Mouse (Mus musculus) lung, postnatal 0 days (tissue): ENCODE measurements around the gene 4930451I11Rik. TPM values are rescaled to one million over a fixed set of nuclear protein-coding genes. Genes with fewer than 3 reads are reported as not detected.
A peak's percentile ranks its signal among the peaks of the same experiment; 100 is the strongest.

Source experiments
- ATAC-seq: fragments of 200-750 bp; cut with Nextera tagmentation; 2 replicates; pipeline ENCODE4 v1.8.0; 2017; ENCODE audit warnings: moderate library complexity
- DNase-seq: peaks from one replicate; pipeline ENCODE4 v3.0.0-alpha.2; 2016; ENCODE audit warnings: low spot score
- H3K27ac ChIP-seq: fragments of 300-500 bp; sonication (generic); 2 replicates; pipeline ENCODE4 v1.5.1; 2014; ENCODE audit warnings: antibody characterized with exemption, mild to moderate bottlenecking, low read length, mixed read lengths
- H3K27me3 ChIP-seq: fragments of 300-500 bp; sonication (generic); replicated peaks from 2 replicates; pipeline ENCODE4 v1.6.1; 2014; ENCODE audit warnings: low read length, mixed read lengths; ENCODE audit not compliant: insufficient read depth
- H3K36me3 ChIP-seq: fragments of 300-500 bp; sonication (generic); 2 replicates; pipeline ENCODE4 v1.6.1; 2014; ENCODE audit warnings: low read length, mixed read lengths; ENCODE audit not compliant: insufficient read depth
- H3K4me1 ChIP-seq: fragments of 300-500 bp; sonication (generic); 2 replicates; pipeline ENCODE4 v1.6.1; 2014; ENCODE audit warnings: antibody characterized with exemption, low read depth, low read length, mixed read lengths; ENCODE audit not compliant: insufficient read depth
- H3K4me2 ChIP-seq: fragments of 300-500 bp; sonication (generic); replicated peaks from 2 replicates; pipeline ENCODE4 v1.6.1; 2014; ENCODE audit warnings: low read depth, mild to moderate bottlenecking, low read length, moderate library complexity, mixed read lengths
- H3K4me3 ChIP-seq: fragments of 300-500 bp; sonication (generic); 2 replicates; pipeline ENCODE4 v1.5.1; 2014; ENCODE audit warnings: low read depth, low read length
- H3K9ac ChIP-seq: fragments of 300-500 bp; sonication (generic); replicated peaks from 2 replicates; pipeline ENCODE4 v1.6.1; 2014; ENCODE audit warnings: low read depth, mild to moderate bottlenecking
- H3K9me3 ChIP-seq: fragments of 300-500 bp; sonication (generic); 2 replicates; pipeline ENCODE4 v1.6.1; 2016; ENCODE audit warnings: low read length, mixed read lengths
- CTCF ChIP-seq: IDR thresholded peaks from 2 replicates; pipeline ENCODE4 v1.5.1; 2016; ENCODE audit warnings: antibody characterized with exemption, mild to moderate bottlenecking
- EP300 ChIP-seq: IDR thresholded peaks from 2 replicates; pipeline ENCODE4 v1.6.1; 2016; ENCODE audit warnings: antibody characterized with exemption, mild to moderate bottlenecking, control low read depth
- WGBS: fragments of 180-500 bp; shearing (Covaris S2); extraction: QIAGEN DNeasy Blood & Tissue Kit; methylation state at CpG from one replicate; pipeline ENCODE4 v1.1.7; 2014; 5-methylcytosine and 5-hydroxymethylcytosine counted together
- polyA plus RNA-seq: library from polyadenylated mRNA; unstranded; fragments of >200 nt; fragmentation: Nextera tagmentation; extraction: Ambion mirVana; gene quantifications from 2 replicates; pipeline ENCODE4 v1.2.1, GENCODE M21; 2015

Gene 4930451I11Rik
- polyA plus RNA-seq, 1 experiment from 2014 or later: not detected

DNA sequence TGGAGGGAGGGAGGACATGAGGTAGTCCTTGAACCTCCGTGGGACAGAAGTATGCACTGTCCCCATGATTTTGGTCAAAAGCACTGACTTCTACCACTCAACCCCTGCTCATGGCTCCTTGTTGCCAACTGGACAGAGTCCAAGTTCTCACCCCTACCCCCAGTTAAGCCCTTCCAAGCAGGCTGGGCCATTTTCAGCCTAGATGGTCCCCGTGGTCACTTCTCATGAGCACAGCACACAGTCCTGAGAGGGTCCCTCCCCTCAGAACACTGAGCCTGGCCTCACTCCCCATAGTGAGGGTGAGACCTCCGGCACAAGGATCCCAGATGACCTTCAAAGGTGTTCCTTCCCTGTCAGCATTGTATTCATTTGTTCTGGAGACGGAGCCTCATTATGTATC, 42.3 kb downstream of the 4930451I11Rik start:
- ATAC-seq (no peak), DNase-seq (no peak)
- Histone ChIP-seq H3K36me3 (peaks cover 40% of the 10 kb centered on the region), H3K9me3 (no peaks in the 10 kb centered on the region), H3K4me3 (no peak overlapping the region), H3K27me3 (no peaks in the 10 kb centered on the region), H3K27ac (no peak overlapping the region), H3K4me2 (no peak overlapping the region), H3K9ac (no peak overlapping the region), H3K4me1 (0 out of 2 replicates have a peak, but pooled peaks cover 5% of the 10 kb centered on the region)
- 80% methylated on average over 4 of the region's 4 CpGs for WGBS
- TF ChIP-seq EP300: no peak
- no peak for TF ChIP-seq CTCF

DNA sequence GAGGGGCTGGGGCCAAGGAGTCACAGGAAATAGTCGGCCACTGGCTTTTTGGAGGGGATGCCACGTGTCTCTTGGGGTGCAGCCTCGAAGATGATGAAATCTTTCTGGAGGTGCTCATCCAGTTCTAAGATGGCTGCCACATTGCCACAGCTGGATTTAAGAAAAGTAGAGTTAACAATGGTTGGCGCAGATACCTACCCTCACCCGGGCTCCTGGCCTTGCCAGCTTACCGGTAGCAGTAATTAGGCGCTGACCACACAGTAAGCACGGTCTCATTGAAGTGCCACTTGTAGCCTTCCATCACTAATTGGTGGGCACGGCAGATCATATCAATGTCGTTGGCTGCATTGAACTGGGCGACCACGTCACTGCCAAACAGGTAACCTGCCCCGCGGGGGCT, 45.3 kb downstream of the 4930451I11Rik start:
- Histone ChIP-seq H3K27me3 (no peaks in the 10 kb centered on the region), H3K27ac (no peak overlapping the region), H3K9ac (no peak overlapping the region), H3K4me1 (peaks cover 6% of the 10 kb centered on the region), H3K36me3 (peaks cover 40% of the 10 kb centered on the region), H3K4me3 (no peak overlapping the region), H3K4me2 (no peak overlapping the region), H3K9me3 (no peaks in the 10 kb centered on the region)
- no peak for DNase-seq
- 91% methylated on average over 14 of the region's 14 CpGs for WGBS
- no peak for TF ChIP-seq CTCF
- no peak for TF ChIP-seq EP300
- no peak for ATAC-seq

DNA sequence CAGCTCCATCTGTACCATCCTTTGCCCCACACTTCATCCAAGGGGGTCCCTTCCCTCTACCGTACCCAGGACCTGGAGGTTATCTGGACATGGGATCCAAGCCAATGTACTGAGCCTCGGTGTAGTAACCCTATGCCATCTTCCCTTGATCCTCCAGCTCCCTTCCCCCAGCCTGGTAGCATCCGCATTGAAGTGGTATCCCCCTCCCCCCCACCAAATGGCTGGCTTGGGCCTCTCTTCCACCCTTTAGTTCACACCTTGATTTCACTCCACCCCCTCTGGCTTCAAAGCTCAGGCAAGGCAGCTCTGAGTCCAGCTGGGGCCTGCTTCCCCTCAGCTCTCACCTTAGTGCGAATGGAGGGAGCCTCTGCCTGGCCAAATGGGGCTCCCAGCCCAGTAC, 46.4 kb downstream of the 4930451I11Rik start:
- H3K4me1 ChIP-seq: peaks cover 12% of the 10 kb centered on the region
- no peak for DNase-seq
- no peak overlapping the region for H3K9ac ChIP-seq
- H3K27ac ChIP-seq: no peak overlapping the region
- WGBS: 74% methylated on average over 4 of the region's 4 CpGs
- no peaks in the 10 kb centered on the region for H3K27me3 ChIP-seq
- peaks cover 39% of the 10 kb centered on the region for H3K36me3 ChIP-seq
- TF ChIP-seq CTCF (no peak), EP300 (no peak)
- H3K9me3 ChIP-seq: no peaks in the 10 kb centered on the region
- H3K4me3 ChIP-seq: no peak overlapping the region
- ATAC-seq: no peak
- H3K4me2 ChIP-seq: no peak overlapping the region

DNA sequence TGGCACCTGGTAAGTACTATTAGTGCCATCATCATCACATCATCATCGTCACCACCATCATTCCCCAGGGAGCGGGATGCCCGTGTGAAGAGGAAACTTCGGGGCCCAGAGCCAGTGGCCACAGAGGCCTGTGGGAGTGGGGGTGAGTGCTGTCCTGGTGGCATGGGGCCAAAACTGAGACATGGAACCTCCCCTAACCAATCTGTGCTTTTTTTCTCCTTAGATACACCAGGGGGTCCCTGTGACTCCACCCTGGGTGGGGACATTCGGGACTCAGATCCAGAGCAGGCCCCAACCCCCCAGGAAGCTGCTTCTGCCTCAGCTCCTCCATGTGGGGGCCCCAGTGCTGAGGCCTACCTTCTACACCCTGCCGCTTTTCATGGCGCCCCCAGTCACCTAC, 47.0 kb downstream of the 4930451I11Rik start:
- Histone ChIP-seq H3K4me2 (no peak overlapping the region), H3K27ac (no peak overlapping the region), H3K9ac (no peak overlapping the region), H3K4me3 (no peak overlapping the region), H3K27me3 (no peaks in the 10 kb centered on the region), H3K36me3 (peaks cover 33% of the 10 kb centered on the region), H3K9me3 (no peaks in the 10 kb centered on the region), H3K4me1 (peaks cover 15% of the 10 kb centered on the region)
- WGBS: 75% methylated on average over 6 of the region's 7 CpGs
- DNase-seq: no peak
- TF ChIP-seq EP300: no peak
- no peak for TF ChIP-seq CTCF
- no peak for ATAC-seq

DNA sequence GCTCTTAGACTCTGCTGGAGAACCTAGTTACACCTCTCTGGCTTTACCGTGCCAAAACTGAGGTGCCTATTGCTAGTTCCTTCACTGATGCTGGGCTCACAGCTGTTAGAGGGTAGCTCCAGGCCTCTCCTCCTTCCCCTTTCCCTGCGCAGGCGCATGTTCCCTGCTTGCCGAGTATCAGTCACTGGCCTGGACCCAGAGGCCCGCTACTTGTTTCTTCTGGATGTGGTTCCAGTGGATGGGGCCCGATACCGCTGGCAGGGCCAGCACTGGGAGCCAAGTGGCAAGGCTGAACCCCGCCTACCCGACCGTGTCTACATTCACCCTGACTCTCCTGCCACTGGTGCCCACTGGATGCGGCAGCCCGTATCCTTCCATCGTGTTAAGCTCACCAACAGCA, 48.7 kb downstream of the 4930451I11Rik start:
- H3K36me3 ChIP-seq: peaks cover 27% of the 10 kb centered on the region
- no peak overlapping the region for H3K27ac ChIP-seq
- 73% methylated on average over 13 of the region's 13 CpGs for whole genome bisulfite sequencing
- TF ChIP-seq CTCF (no peak), EP300 (no peak)
- no peaks in the 10 kb centered on the region for H3K9me3 ChIP-seq
- H3K4me1 ChIP-seq: peaks cover 21% of the 10 kb centered on the region
- ATAC-seq: no peak
- no peak overlapping the region for H3K9ac ChIP-seq
- DNase-seq: no peak
- no peak overlapping the region for H3K4me2 ChIP-seq
- H3K4me3 ChIP-seq: no peak overlapping the region
- H3K27me3 ChIP-seq: no peaks in the 10 kb centered on the region

DNA sequence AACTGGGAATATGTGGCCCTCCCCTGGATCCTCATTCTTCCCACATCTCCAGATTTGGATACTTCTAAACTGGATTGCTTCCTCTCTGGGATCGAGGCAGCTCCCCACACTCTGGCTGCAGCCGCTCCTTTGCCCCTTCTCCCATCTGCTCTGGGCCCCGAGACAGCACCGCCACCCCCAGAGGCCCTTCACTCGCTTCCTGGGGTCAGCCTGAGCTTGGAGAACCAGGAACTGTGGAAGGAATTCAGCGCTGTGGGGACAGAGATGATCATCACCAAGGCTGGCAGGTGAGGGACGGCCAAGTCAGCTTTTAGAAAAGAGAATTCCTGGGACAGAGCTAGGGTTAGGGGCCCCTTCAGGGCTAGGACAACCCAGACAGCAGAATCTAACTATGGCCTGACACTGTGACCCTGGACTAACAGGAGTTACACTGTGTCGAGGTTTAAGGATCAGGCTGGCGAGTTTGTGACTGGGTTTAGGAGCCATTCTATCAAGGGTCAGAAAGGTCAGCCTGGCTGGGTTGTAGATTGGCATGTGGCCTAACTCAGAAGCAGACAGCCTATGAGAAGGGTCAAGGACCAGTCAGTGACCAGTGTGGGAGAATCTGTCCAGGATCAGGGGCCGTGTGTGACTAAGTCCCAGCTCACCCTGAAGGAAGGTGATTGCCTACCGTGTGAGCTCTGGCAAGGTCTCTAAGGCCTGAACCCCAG, 49.6 kb downstream of the 4930451I11Rik start:
- no peak for ATAC-seq
- TF ChIP-seq EP300 (no peak), CTCF (no peak)
- H3K4me1 ChIP-seq: peaks cover 26% of the 10 kb centered on the region
- H3K27me3 ChIP-seq: no peaks in the 10 kb centered on the region
- no peak for DNase-seq
- 47% methylated on average over 11 of the region's 11 CpGs for WGBS
- H3K9me3 ChIP-seq: no peaks in the 10 kb centered on the region
- H3K9ac ChIP-seq: no peak overlapping the region
- no peak overlapping the region for H3K4me3 ChIP-seq
- H3K4me2 ChIP-seq: peak overlapping the region; percentile 72; the same call in 1 of the 2 replicates
- peaks cover 18% of the 10 kb centered on the region for H3K36me3 ChIP-seq
- H3K27ac ChIP-seq: no peak overlapping the region
